Mouse (Mus musculus): ENCODE measurements at regions not wholly inside any gene's neighbourhood (a gene's known extent, or its start where the extent isn't known, plus 50 kb on each side); places are given as distances from the start of the nearest gene placed in this dataset.

DNA sequence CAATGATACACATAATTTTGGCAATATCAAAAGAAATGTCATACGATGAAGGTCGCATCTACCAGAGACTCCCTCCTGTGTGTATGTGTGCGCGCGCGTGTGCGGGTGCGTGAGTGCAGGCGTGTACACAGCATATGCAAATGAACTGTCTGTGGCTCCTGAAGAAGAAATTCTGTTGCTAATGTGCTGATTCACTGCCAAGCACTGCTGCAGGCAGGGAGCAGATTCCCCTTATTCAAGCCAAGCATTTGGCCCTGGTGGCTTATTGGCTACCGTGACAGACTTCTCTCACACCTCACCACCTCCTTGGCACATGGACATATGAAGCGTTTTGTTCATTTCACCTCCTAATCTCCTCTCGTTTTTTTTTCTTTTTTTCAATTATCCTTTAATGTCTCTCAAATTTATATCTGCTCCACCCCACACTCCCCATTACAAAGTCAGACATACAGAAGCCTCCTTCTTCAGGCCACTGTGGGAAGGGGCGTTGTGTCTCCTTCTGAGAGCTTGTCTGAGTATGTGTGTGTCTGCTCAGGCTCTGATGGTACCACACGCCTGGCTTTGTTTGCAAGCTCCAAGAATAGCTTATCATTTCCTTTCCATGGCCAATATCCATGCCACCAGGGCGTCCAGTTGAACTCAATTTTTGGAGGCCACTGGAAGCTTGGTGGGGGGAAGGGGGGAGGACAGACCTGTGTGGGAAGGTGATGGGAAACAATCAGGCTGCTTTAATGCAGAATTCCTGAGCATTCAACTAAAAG lies 115.5 kb upstream of the Pgrmc2 start:
- TF ChIP-seq CTCF (IDR thresholded peaks at IDR 0.05; ENCODE audit: low read depth, low read length) (no peak), POLR2A (IDR thresholded peaks at IDR 0.05; ENCODE audit: extremely low read depth, insufficient read depth, low read length) (no peak)
